In genomic region chr3:88575540-88575939, GRCm38 (mm10) we compare ENCODE assay signal across 7 mouse cellular contexts. TPM values are rescaled to one million over a fixed set of nuclear protein-coding genes. Genes with fewer than 3 reads are reported as not detected.
A peak's percentile ranks its signal among the peaks of the same experiment; 100 is the strongest.
DNase-seq lines count a peak whose midpoint lies in the region; ATAC-seq and TF ChIP-seq lines count a peak whose summit lies in the region.

Ssr2 (plus strand) TSS chr3:88575876.

- in situ Hi-C loops in CH12.LX (cut with MboI; ENCODE audit: low pct_ligation_motif_present, low pct_unique_long_range_greater_than_20kb, low sequenced_read_pairs), result no loop called here
- in situ Hi-C loops in ES-E14 (cut with MboI; ENCODE audit: low sequenced_read_pairs in 2 of 2, unreplicated experiment in 2 of 2), result no loop called here

- H3K9me3 ChIP-seq in CH12.LX (replicated peaks; ENCODE audit: low read length) (no peaks in the 10 kb centered on the region), ES-E14 (ENCODE audit: control insufficient read depth, insufficient read depth, low read depth, low read length) (no peaks in the 10 kb centered on the region)
- no peaks in the 10 kb centered on the region for H3K9me3 ChIP-seq in forebrain, embryonic 11.5 days (ENCODE audit: control insufficient read depth, low read length)
- no peaks in the 10 kb centered on the region for H3K9me3 ChIP-seq in liver, embryonic 11.5 days (ENCODE audit: control insufficient read depth, low read length)
- no peaks in the 10 kb centered on the region for H3K9me3 ChIP-seq in stomach, embryonic 16.5 days (replicated peaks; ENCODE audit: control insufficient read depth, low read length)

- dilution Hi-C loops in CH12.LX (cut with MboI; ENCODE audit: extremely low pct_ligation_motif_present, extremely low pct_unique_long_range_greater_than_20kb, low sequenced_read_pairs), result no loop called here

- no peak for TF ChIP-seq RAD21 in CH12.LX (IDR thresholded peaks at IDR 0.05; ENCODE audit: low read depth, low read length)

- H3K27ac ChIP-seq in CH12.LX (ENCODE audit: insufficient read depth, low read depth) (no peak within 1 kb of the TSS), ES-E14 (ENCODE audit: insufficient read depth, low read depth, low read length, poor library complexity, severe bottlenecking) (peak within 1 kb of the TSS; percentile 95)
- no peak within 1 kb of the TSS for H3K27ac ChIP-seq in forebrain, embryonic 11.5 days (ENCODE audit: low read depth, low read length)
- H3K27ac ChIP-seq in liver, embryonic 11.5 days (ENCODE audit: low read depth, low read length), result no peak within 1 kb of the TSS
- no peak within 1 kb of the TSS for H3K27ac ChIP-seq in stomach, embryonic 16.5 days (ENCODE audit: low read length)

- TF ChIP-seq EP300 in CH12.LX (IDR thresholded peaks at IDR 0.05; ENCODE audit: low read length), result no peak

- no peak for TF ChIP-seq POLR2A in CH12.LX (IDR thresholded peaks at IDR 0.05; ENCODE audit: low read depth, low read length)

- H3K27me3 ChIP-seq in CH12.LX (replicated peaks), result no peaks in the 10 kb centered on the region
- no peaks in the 10 kb centered on the region for H3K27me3 ChIP-seq in forebrain, embryonic 11.5 days (ENCODE audit: control insufficient read depth, insufficient read depth, low read length)
- H3K27me3 ChIP-seq in liver, embryonic 11.5 days (replicated peaks; ENCODE audit: control insufficient read depth, insufficient read depth, low read length), result no peaks in the 10 kb centered on the region
- H3K27me3 ChIP-seq in stomach, embryonic 16.5 days (ENCODE audit: control insufficient read depth, insufficient read depth, low read length), result no peaks in the 10 kb centered on the region

- H3K79me2 ChIP-seq in CH12.LX (replicated peaks; ENCODE audit: control insufficient read depth, extremely low read depth, insufficient read depth, poor library complexity, severe bottlenecking), result peaks cover 11% of the 10 kb centered on the region

- ATAC-seq in forebrain, embryonic 11.5 days (replicated peaks; ENCODE audit: low FRiP score), result no peak
- no peak for ATAC-seq in hematopoietic stem cell, adult 5-6 weeks (replicated peaks in 1 of 2; ENCODE audit: insufficient read depth in 1 of 2, low FRiP score in 2 of 2, low TSS enrichment in 1 of 2, low read depth in 1 of 2, poor library complexity in 2 of 2, severe bottlenecking in 2 of 2)
- ATAC-seq in liver, embryonic 11.5 days (replicated peaks; ENCODE audit: low FRiP score), result no peak
- ATAC-seq in stomach, embryonic 16.5 days (ENCODE audit: insufficient read depth, low FRiP score), result no peak

- WGBS in forebrain, embryonic 11.5 days, result 85% methylated on average over 3 of the region's 3 CpGs
- WGBS in liver, embryonic 11.5 days, result 77% methylated on average over 3 of the region's 3 CpGs
- WGBS in stomach, embryonic 16.5 days, result 87% methylated on average over 3 of the region's 3 CpGs

- H3K4me3 ChIP-seq in CH12.LX (replicated peaks in 1 of 3; ENCODE audit: low read depth in 2 of 3, low read length in 2 of 3, poor library complexity in 1 of 3), result no peak within 1 kb of the TSS
- H3K4me3 ChIP-seq in ES-E14 (ENCODE audit: insufficient read depth in 1 of 2, low read depth in 1 of 2, low read length in 2 of 2, poor library complexity in 1 of 2, severe bottlenecking in 1 of 2), result peak within 1 kb of the TSS; percentile 40 to 64
- H3K4me3 ChIP-seq in forebrain, embryonic 11.5 days (ENCODE audit: low read depth, low read length), result no peak within 1 kb of the TSS
- no peak within 1 kb of the TSS for H3K4me3 ChIP-seq in liver, embryonic 11.5 days (ENCODE audit: low read depth, low read length)
- no peak within 1 kb of the TSS for H3K4me3 ChIP-seq in stomach, embryonic 16.5 days (replicated peaks; ENCODE audit: low read length)

- no peak within 1 kb of the TSS for H3K9ac ChIP-seq in CH12.LX (ENCODE audit: insufficient read depth, low read depth)
- peak within 1 kb of the TSS; percentile 70 for H3K9ac ChIP-seq in ES-E14 (ENCODE audit: insufficient read depth, low read depth, low read length, poor library complexity, severe bottlenecking)
- no peak within 1 kb of the TSS for H3K9ac ChIP-seq in forebrain, embryonic 11.5 days (ENCODE audit: low read length)
- H3K9ac ChIP-seq in liver, embryonic 11.5 days (ENCODE audit: low read depth, low read length), result no peak within 1 kb of the TSS
- no peak within 1 kb of the TSS for H3K9ac ChIP-seq in stomach, embryonic 16.5 days (ENCODE audit: low read length)

- H3K4me1 ChIP-seq in CH12.LX (ENCODE audit: control insufficient read depth in 1 of 2, insufficient read depth in 2 of 2), result peaks cover 3 to 10% of the 10 kb centered on the region in 2 experiments; a peak in 3 of 4 replicates
- peaks cover 4 to 14% of the 10 kb centered on the region in 2 experiments for H3K4me1 ChIP-seq in ES-E14 (ENCODE audit: control insufficient read depth in 2 of 2, insufficient read depth in 2 of 2, low read length in 2 of 2, poor library complexity in 1 of 2)
- peaks cover 4% of the 10 kb centered on the region; the same call in 1 of the 2 replicates for H3K4me1 ChIP-seq in forebrain, embryonic 11.5 days (replicated peaks; ENCODE audit: control insufficient read depth, insufficient read depth, low read length)
- H3K4me1 ChIP-seq in liver, embryonic 11.5 days (replicated peaks; ENCODE audit: control insufficient read depth, insufficient read depth, low read length), result peaks cover 5% of the 10 kb centered on the region; the same call in 1 of the 2 replicates
- H3K4me1 ChIP-seq in stomach, embryonic 16.5 days (ENCODE audit: control insufficient read depth, insufficient read depth, low read length), result peaks cover 10% of the 10 kb centered on the region

- DNase-seq in CH12.LX (ENCODE audit: extremely low read depth) (no peak), ES-E14 (ENCODE audit: low read depth, low spot score) (peak; percentile 74)
- no peak for DNase-seq in forebrain, embryonic 11.5 days (ENCODE audit: low spot score)
- DNase-seq in liver, embryonic 11.5 days (ENCODE audit: low spot score), result no peak
- DNase-seq in urinary bladder, postnatal 25 days (ENCODE audit: low spot score), result no peak

- H3K4me2 ChIP-seq in CH12.LX (ENCODE audit: insufficient read depth, low read depth, poor library complexity, severe bottlenecking), result no peak within 1 kb of the TSS
- H3K4me2 ChIP-seq in forebrain, embryonic 11.5 days (ENCODE audit: low read depth, low read length, severe bottlenecking), result no peak within 1 kb of the TSS
- no peak within 1 kb of the TSS for H3K4me2 ChIP-seq in liver, embryonic 11.5 days
- H3K4me2 ChIP-seq in stomach, embryonic 16.5 days (ENCODE audit: low read depth, low read length), result no peak within 1 kb of the TSS

- H3K36me3 ChIP-seq in CH12.LX (replicated peaks in 1 of 2; ENCODE audit: control insufficient read depth in 1 of 2, insufficient read depth in 1 of 2, low read length in 1 of 2), result peaks cover 0 to 2% of the 10 kb centered on the region in 2 experiments
- no peaks in the 10 kb centered on the region for H3K36me3 ChIP-seq in ES-E14 (ENCODE audit: control insufficient read depth, insufficient read depth, low read length, poor library complexity, severe bottlenecking)
- H3K36me3 ChIP-seq in forebrain, embryonic 11.5 days (ENCODE audit: control insufficient read depth, insufficient read depth, low read length), result no peaks in the 10 kb centered on the region
- no peaks in the 10 kb centered on the region for H3K36me3 ChIP-seq in liver, embryonic 11.5 days (ENCODE audit: control insufficient read depth, insufficient read depth, low read length)
- H3K36me3 ChIP-seq in stomach, embryonic 16.5 days (ENCODE audit: control insufficient read depth, insufficient read depth, low read length), result no peaks in the 10 kb centered on the region

- TF ChIP-seq CTCF in CH12.LX (conservative IDR thresholded peaks at IDR 0.05 in 1 of 2, IDR thresholded peaks at IDR 0.05 in 1 of 2; ENCODE audit: low read depth in 2 of 2, low read length in 2 of 2), result no peak

TF ChIP-seq in CH12.LX, 34 proteins besides CTCF, POLR2A, EP300 and RAD21 (continues in another document):
- TF ChIP-seq E2F4 (IDR thresholded peaks at IDR 0.05; ENCODE audit: insufficient replicate concordance, low read depth, low read length) (no peak), TCF12 (IDR thresholded peaks at IDR 0.05; ENCODE audit: low read depth, low read length) (no peak), HCFC1 (IDR thresholded peaks at IDR 0.05; ENCODE audit: low read depth, low read length) (no peak), MAFK (IDR thresholded peaks at IDR 0.05; ENCODE audit: insufficient replicate concordance, low read length) (no peak), JUND (conservative IDR thresholded peaks at IDR 0.05; ENCODE audit: low read depth, low read length) (no peak), BHLHE40 (IDR thresholded peaks at IDR 0.05; ENCODE audit: low read depth, low read length) (no peak), NELFE (IDR thresholded peaks at IDR 0.05; ENCODE audit: low read depth, low read length) (no peak), CHD2 (IDR thresholded peaks at IDR 0.05; ENCODE audit: low read length) (no peak), MXI1 (IDR thresholded peaks at IDR 0.05; ENCODE audit: low read depth, low read length) (no peak), MEF2A (IDR thresholded peaks at IDR 0.05; ENCODE audit: borderline replicate concordance, low read depth, low read length) (no peak)

TF ChIP-seq in ES-E14, 5 proteins besides CTCF, POLR2A, EP300 and RAD21:
- TF ChIP-seq HCFC1 (IDR thresholded peaks at IDR 0.05; ENCODE audit: borderline replicate concordance, insufficient read depth, low read length) (no peak), CHD2 (IDR thresholded peaks at IDR 0.05; ENCODE audit: low read depth, low read length) (peak; percentile 66; the same call in 1 of the 2 replicates)

RNA-seq across cellular contexts. Expression of gene Ssr2, which starts in this region (rescaled TPM):
- total RNA-seq in CH12.LX (2012; rRNA removed) (364 and 435 TPM in 2 replicates), CH12.LX (2014; rRNA removed) (325 and 377 TPM in 2 replicates), ES-E14 (2012; rRNA removed) (827 and 1,221 TPM in 2 replicates)
- polyA plus RNA-seq in CH12.LX (2012; ENCODE audit: insufficient read length, low read depth), result 307 and 346 TPM in 2 replicates
- 142 and 148 TPM in 2 replicates for polyA plus RNA-seq in forebrain, embryonic 11.5 days (2014; fragmentation: Nextera tagmentation; extraction: Ambion mirVana)
- total RNA-seq in hematopoietic stem cell, adult 5-6 weeks (2017), result 106 and 110 TPM in 2 replicates
- polyA plus RNA-seq in liver, embryonic 11.5 days (2014; fragmentation: Nextera tagmentation; extraction: Ambion mirVana), result 306 and 307 TPM in 2 replicates
- 307 and 360 TPM in 2 replicates for polyA plus RNA-seq in stomach, embryonic 16.5 days (2015; fragmentation: Nextera tagmentation; extraction: Ambion mirVana)

Comparison
In these comparisons a context has a peak if more than half of its experiments do, and no peak if none do; other contexts are left out.
1. H3K4me3 ChIP-seq: peak in ES-E14 (2 of 2); none in CH12.LX (0 of 3), forebrain, embryonic 11.5 days (single experiment), liver, embryonic 11.5 days (single experiment) and stomach, embryonic 16.5 days (single experiment).